Mouse (Mus musculus) splenic B cell, adult 2 months (primary cell): ENCODE results near the gene Olfr743.
"Not testable (repeated sequence)": the region's sequence is repeated elsewhere in the genome, so short reads cannot be mapped to it uniquely, and the experiment has no call there.

Source experiments
- DNase-seq: peaks from one replicate; pipeline ENCODE4 v3.0.0-alpha.2; 2011; ENCODE audit warnings: low read depth, low spot score
- H3K27me3 ChIP-seq: 2 replicates; pipeline ENCODE4 v1.6.1; 2012; ENCODE audit warnings: mild to moderate bottlenecking, low read length, moderate library complexity, mixed read lengths; ENCODE audit not compliant: control insufficient read depth, poor library complexity, insufficient read depth, severe bottlenecking
- H3K36me3 ChIP-seq: 2 replicates; pipeline ENCODE4 v1.6.1; 2012; ENCODE audit warnings: mild to moderate bottlenecking, low read length, moderate library complexity, mixed read lengths; ENCODE audit not compliant: control insufficient read depth, poor library complexity, insufficient read depth, severe bottlenecking

Olfr743 gene

DNA sequence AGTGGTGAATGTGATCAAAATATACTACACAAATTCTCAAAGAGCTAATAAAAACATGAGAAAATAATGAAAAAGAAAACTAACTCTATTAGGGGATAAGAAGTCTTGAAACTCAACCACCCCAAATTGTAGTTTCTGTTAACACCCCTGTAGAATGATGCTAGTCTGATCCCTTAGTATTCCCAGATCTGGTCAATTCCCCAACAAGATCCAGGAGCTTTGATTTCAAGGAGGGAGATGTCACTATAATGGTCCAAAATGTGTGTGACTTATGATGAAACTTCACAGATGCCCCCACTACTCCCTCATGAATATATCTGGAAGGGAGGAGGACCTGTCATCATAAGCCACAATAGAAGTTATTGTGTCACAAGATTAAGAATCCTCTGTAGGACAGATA, at the start of gene Olfr743:
TSS of gene Olfr743 (plus strand) at position 301 of the 400 bp plus-strand sequence.
- no peaks in the 10 kb centered on the region for H3K36me3 ChIP-seq
- no peak for DNase-seq
- no peaks in the 10 kb centered on the region for H3K27me3 ChIP-seq

DNA sequence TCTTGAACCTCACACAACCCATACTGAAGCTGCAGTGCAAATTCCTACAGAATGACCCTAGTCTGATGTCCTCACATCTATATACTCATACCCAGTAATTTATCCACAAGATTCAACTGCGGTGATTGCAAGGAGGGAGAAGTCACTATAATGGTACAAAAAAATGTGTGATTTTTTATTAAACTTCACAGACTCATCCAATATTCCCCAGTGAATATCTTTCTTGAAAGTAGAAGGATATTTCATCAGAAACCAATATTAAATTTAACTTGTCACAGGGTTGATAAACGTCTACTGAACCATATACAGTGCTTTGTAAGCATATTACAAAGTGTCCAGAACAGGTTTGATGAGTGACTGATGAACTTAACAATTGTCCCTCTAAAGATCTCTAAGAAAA, 49.2 kb upstream of the Olfr743 start, which contains the start of gene Olfr741:
TSS of gene Olfr741 (plus strand) at position 301 of the 400 bp plus-strand sequence.
- H3K27me3 ChIP-seq: no peaks in the 10 kb centered on the region
- no peak for DNase-seq

DNA sequence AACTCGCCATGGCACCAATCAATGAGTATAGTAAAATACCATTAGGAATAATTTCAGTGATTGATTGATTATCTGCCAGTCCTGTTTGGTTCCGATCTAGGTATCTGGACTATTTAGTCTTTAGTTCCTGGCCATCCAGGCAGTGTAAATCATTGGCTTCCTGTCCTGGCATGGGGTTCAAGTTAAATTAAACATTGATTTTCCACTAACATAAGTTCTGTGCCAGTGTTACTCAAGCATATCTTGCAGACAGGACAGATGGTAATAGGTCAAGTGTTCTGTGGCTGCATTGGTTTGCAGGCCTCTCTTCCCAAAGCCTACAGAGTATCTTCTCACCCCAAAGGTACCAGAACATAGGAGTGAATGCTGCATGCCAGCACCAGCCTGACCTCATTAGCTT, 43.2 kb upstream of the Olfr743 start:
- Histone ChIP-seq H3K27me3 (no peaks in the 10 kb centered on the region), H3K36me3 (no peaks in the 10 kb centered on the region)
- no peak for DNase-seq

More for the DNA sequence above, 49.2 kb upstream of the Olfr743 start, which contains the start of gene Olfr741:
- H3K36me3 ChIP-seq: no peaks in the 10 kb centered on the region

DNA sequence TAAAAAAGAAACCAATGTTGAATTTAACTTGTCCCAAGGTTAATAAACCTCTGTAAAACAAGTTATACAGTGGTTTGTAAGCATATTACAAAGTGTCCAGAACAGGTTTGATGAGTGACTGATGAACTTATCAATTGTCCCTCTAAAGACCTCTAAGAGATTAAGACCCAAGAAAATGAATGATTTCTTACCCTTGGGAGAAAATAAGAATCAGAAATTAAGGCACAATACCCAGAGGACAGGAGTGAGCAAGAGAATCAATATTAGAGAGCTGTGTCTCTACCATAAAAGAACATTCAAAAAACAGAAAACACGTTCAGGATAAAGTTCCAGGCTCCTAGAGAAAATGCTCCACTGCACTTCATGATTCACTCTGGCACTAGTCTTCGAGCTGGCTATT, 18.3 kb upstream of the Olfr743 start, which contains the start of gene Olfr742:
TSS of gene Olfr742 (plus strand) at position 301 of the 400 bp plus-strand sequence.
- no peak for DNase-seq
- Histone ChIP-seq H3K27me3 (no peaks in the 10 kb centered on the region), H3K36me3 (no peaks in the 10 kb centered on the region)

DNA sequence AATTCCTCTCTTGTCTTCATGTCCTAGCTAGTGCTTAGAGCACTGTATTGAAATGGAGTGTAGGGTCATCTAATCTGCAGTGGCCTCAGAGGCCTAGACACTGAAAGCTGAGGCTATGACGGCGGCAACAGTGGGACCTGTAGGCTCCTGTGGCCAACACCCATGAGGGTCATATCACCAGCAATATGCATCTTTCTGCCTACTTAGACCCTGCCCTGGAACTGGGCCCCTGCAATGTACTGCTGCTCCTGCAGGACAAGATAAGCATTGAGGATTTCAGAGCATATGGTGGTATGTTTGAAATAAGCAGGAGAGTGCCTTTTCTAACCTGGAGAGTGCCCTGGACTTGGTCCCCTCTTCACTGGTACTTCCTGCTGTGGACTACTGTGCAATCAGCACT, 31.1 kb downstream of the Olfr743 start:
- no peak for DNase-seq
- no peaks in the 10 kb centered on the region for H3K36me3 ChIP-seq
- no peaks in the 10 kb centered on the region for H3K27me3 ChIP-seq

DNA sequence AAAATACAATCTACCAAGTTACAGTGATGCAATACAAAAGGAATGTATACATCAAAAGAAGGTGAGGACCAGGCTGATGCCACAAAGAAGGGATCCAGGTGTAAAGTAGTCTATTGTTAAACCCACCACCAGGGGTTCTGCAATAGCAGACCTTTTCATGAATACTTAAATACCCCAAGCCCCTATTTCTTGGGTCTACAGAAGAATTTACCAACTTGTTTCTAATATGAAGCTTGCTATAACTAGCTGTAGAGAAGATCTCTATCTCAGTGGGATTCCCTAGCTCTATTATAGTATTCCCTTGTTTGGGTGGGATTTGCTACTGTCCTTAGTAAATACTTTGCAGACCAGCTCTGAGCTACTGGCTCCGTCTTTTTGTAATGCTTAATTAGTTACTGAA, 51.4 kb downstream of the Olfr743 start:
- H3K36me3 ChIP-seq, H3K27me3 ChIP-seq, DNase-seq: not testable (repeated sequence)
